Mouse (Mus musculus): Measurements from ENCODE around the gene Tpsab1. TPM values are rescaled to one million over a fixed set of nuclear protein-coding genes. Genes with fewer than 3 reads are reported as not detected.

Tpsab1 gene
- polyA plus RNA-seq, 1 experiment, result 0.26 TPM

GRCm38 (mm10) chr17:25318354-25318753 is 27.0 kb downstream of the Tpsab1 start, which contains the start of gene Prss29:
TSS of gene Prss29 (plus strand) at chr17:25318654.
- H3K27ac ChIP-seq (ENCODE audit: control insufficient read depth, insufficient read depth, low read depth, low read length), result no peak within 1 kb of the TSS
- no peak within 1 kb of the TSS for H3K4me3 ChIP-seq (ENCODE audit: control insufficient read depth, low read depth, low read length)
- no peaks in the 10 kb centered on the region for H3K4me1 ChIP-seq (ENCODE audit: control insufficient read depth, insufficient read depth, low read length)
- no peaks in the 10 kb centered on the region for H3K36me3 ChIP-seq (ENCODE audit: control insufficient read depth, insufficient read depth, low read length)
- TF ChIP-seq CTCF (IDR thresholded peaks at IDR 0.05; ENCODE audit: control insufficient read depth, insufficient read depth, insufficient replicate concordance, low read depth, low read length) (no peak), POLR2A (IDR thresholded peaks at IDR 0.05; ENCODE audit: control insufficient read depth, low read depth, low read length) (no peak)
- no peaks in the 10 kb centered on the region for H3K27me3 ChIP-seq (ENCODE audit: control insufficient read depth, insufficient read depth, low read length)

DNA sequence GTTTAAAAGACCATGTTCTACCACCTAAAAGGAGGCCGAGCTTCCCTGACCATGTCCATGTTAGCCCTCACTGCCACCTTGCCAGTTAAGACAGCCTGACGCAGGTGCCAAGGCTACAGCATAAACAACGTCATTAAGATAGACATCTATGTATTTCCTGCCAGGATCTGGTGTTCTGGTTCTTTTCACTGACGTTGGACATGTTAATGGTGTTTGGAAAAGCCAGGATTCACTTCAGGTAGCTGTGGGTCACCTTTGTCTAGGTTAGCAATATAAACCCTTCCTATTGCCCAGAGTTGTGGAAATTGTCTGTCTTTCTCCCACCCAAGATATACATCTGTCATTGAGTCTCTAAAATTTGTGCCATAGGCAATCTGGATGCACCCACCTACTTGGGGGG is 37.0 kb downstream of the Tpsab1 start, which contains the start of gene Prss28:
Gene Prss28, plus strand, starts transcription at position 301 of the 400 bp plus-strand sequence.
- H3K4me1 ChIP-seq (ENCODE audit: control insufficient read depth, insufficient read depth, low read length), result no peaks in the 10 kb centered on the region
- H3K27ac ChIP-seq (ENCODE audit: control insufficient read depth, insufficient read depth, low read depth, low read length), result no peak within 1 kb of the TSS
- no peaks in the 10 kb centered on the region for H3K36me3 ChIP-seq (ENCODE audit: control insufficient read depth, insufficient read depth, low read length)
- H3K27me3 ChIP-seq (ENCODE audit: control insufficient read depth, insufficient read depth, low read length), result no peaks in the 10 kb centered on the region
- H3K4me3 ChIP-seq (ENCODE audit: control insufficient read depth, low read depth, low read length), result no peak within 1 kb of the TSS
- no peak for TF ChIP-seq POLR2A (IDR thresholded peaks at IDR 0.05; ENCODE audit: control insufficient read depth, low read depth, low read length)
- no peak for TF ChIP-seq CTCF (IDR thresholded peaks at IDR 0.05; ENCODE audit: control insufficient read depth, insufficient read depth, insufficient replicate concordance, low read depth, low read length)

DNA sequence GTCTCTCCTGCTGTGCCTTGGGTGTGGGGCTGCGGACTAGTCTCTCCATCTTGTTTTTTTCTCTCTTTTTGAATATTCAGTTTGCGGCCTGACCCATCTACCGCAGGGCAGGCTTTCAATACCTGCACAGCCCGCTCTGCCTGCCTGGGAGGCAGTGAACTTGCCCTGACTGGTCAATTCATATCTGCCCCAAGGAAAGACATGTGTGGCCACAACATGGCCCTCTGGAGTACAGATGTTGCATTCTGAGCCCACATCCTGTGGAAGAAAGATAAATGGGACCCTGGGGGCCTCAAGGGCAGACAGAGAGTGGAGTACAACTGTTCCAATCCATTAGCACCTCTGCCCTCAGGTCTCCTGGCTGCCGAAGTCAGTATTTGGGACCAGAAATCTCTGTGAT is 47.3 kb downstream of the Tpsab1 start, which contains the start of gene Prss34:
Gene Prss34, plus strand, starts transcription at position 301 of the 400 bp plus-strand sequence.
- Histone ChIP-seq H3K4me1 (ENCODE audit: control insufficient read depth, insufficient read depth, low read length) (no peaks in the 10 kb centered on the region), H3K27me3 (ENCODE audit: control insufficient read depth, insufficient read depth, low read length) (no peaks in the 10 kb centered on the region), H3K4me3 (ENCODE audit: control insufficient read depth, low read depth, low read length) (no peak within 1 kb of the TSS), H3K27ac (ENCODE audit: control insufficient read depth, insufficient read depth, low read depth, low read length) (no peak within 1 kb of the TSS), H3K36me3 (ENCODE audit: control insufficient read depth, insufficient read depth, low read length) (no peaks in the 10 kb centered on the region)
- TF ChIP-seq CTCF (IDR thresholded peaks at IDR 0.05; ENCODE audit: control insufficient read depth, insufficient read depth, insufficient replicate concordance, low read depth, low read length) (no peak), POLR2A (IDR thresholded peaks at IDR 0.05; ENCODE audit: control insufficient read depth, low read depth, low read length) (no peak)

GRCm38 (mm10) chr17:25294111-25294510 is 51.3 kb downstream of the Tpsab1 start:
- no peak for TF ChIP-seq CTCF (IDR thresholded peaks at IDR 0.05; ENCODE audit: control insufficient read depth, insufficient read depth, insufficient replicate concordance, low read depth, low read length)
- TF ChIP-seq POLR2A (IDR thresholded peaks at IDR 0.05; ENCODE audit: control insufficient read depth, low read depth, low read length), result no peak
- H3K4me3 ChIP-seq (ENCODE audit: control insufficient read depth, low read depth, low read length), result no peak overlapping the region
- no peak overlapping the region for H3K27ac ChIP-seq (ENCODE audit: control insufficient read depth, insufficient read depth, low read depth, low read length)
- no peaks in the 10 kb centered on the region for H3K36me3 ChIP-seq (ENCODE audit: control insufficient read depth, insufficient read depth, low read length)
- H3K4me1 ChIP-seq (ENCODE audit: control insufficient read depth, insufficient read depth, low read length), result no peaks in the 10 kb centered on the region
- H3K27me3 ChIP-seq (ENCODE audit: control insufficient read depth, insufficient read depth, low read length), result no peaks in the 10 kb centered on the region

DNA sequence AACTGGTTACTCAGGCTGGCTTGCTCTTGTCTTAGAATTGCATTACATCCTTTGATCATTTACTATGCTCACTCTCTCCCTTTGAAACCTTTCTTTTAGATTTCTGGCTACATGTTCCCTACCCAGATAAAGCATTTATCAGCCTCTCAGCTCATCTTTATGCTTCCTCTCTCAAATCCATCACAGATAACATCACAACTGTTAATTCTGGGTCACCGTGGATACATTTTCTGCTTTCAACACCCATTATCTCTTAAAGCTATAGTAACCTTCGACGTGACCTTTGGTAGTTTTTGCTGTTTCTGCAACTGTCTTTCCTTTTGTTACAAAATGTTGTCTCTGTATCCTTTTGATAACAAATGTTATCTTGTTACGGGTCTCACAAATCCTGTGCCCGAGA is 51.9 kb downstream of the Tpsab1 start:
- Histone ChIP-seq H3K36me3 (ENCODE audit: control insufficient read depth, insufficient read depth, low read length) (no peaks in the 10 kb centered on the region), H3K4me3 (ENCODE audit: control insufficient read depth, low read depth, low read length) (no peak overlapping the region), H3K27me3 (ENCODE audit: control insufficient read depth, insufficient read depth, low read length) (no peaks in the 10 kb centered on the region), H3K4me1 (ENCODE audit: control insufficient read depth, insufficient read depth, low read length) (no peaks in the 10 kb centered on the region), H3K27ac (ENCODE audit: control insufficient read depth, insufficient read depth, low read depth, low read length) (no peak overlapping the region)
- TF ChIP-seq POLR2A (IDR thresholded peaks at IDR 0.05; ENCODE audit: control insufficient read depth, low read depth, low read length) (no peak), CTCF (IDR thresholded peaks at IDR 0.05; ENCODE audit: control insufficient read depth, insufficient read depth, insufficient replicate concordance, low read depth, low read length) (no peak)

Other genes starting within 250 kb of the Tpsab1 start
- 5.4 and 7.0 TPM in 2 replicates for gene Telo2, start 229.6 kb downstream of the Tpsab1 start, polyA plus RNA-seq (2012; rRNA removed)
- gene Ptx4, start 224.8 kb downstream of the Tpsab1 start, polyA plus RNA-seq (2012; rRNA removed), result 0.23 and 0.40 TPM in 2 replicates
- gene Clcn7, start 212.2 kb downstream of the Tpsab1 start, polyA plus RNA-seq (2012; rRNA removed), result 14.1 and 14.8 TPM in 2 replicates
- gene Ccdc154, start 183.1 kb downstream of the Tpsab1 start, polyA plus RNA-seq (2012; rRNA removed), result 22.6 and 23.5 TPM in 2 replicates
- gene Gm38655, start 170.1 kb downstream of the Tpsab1 start, polyA plus RNA-seq (2012; rRNA removed), result 0.36 and 0.83 TPM in 2 replicates
- gene BC003965, start 161.0 kb downstream of the Tpsab1 start, polyA plus RNA-seq (2012; rRNA removed), result 4.6 and 5.0 TPM in 2 replicates
- gene Unkl, start 157.2 kb downstream of the Tpsab1 start, polyA plus RNA-seq (2012; rRNA removed), result 11.2 and 11.7 TPM in 2 replicates
- 20.2 and 24.5 TPM in 2 replicates for gene Gnptg, start 105.4 kb downstream of the Tpsab1 start, polyA plus RNA-seq (2012; rRNA removed)
- gene Tsr3, start 105.4 kb downstream of the Tpsab1 start, polyA plus RNA-seq (2012; rRNA removed), result 17.5 and 18.1 TPM in 2 replicates
- 2.9 and 3.8 TPM in 2 replicates for gene Baiap3, start 89.2 kb downstream of the Tpsab1 start, polyA plus RNA-seq (2012; rRNA removed)
- gene Ube2i, start 70.9 kb downstream of the Tpsab1 start, polyA plus RNA-seq (2012; rRNA removed), result 226 and 232 TPM in 2 replicates
- 0.11 TPM in 1 of 2 replicates, not detected in the other for gene Prss34, start 47.2 kb downstream of the Tpsab1 start, polyA plus RNA-seq (2012; rRNA removed)
- gene Prss28, start 36.9 kb downstream of the Tpsab1 start, polyA plus RNA-seq (2012; rRNA removed), result not detected in 2 replicates
- gene Prss29, start 26.9 kb downstream of the Tpsab1 start, polyA plus RNA-seq (2012; rRNA removed), result not detected in 2 replicates
- gene Tpsb2, start 20.7 kb upstream of the Tpsab1 start, polyA plus RNA-seq (2012; rRNA removed), result 0.10 and 0.61 TPM in 2 replicates
- gene Tpsg1, start 23.7 kb upstream of the Tpsab1 start, polyA plus RNA-seq (2012; rRNA removed), result not detected in 2 replicates
- gene Cacna1h, start 88.2 kb upstream of the Tpsab1 start, polyA plus RNA-seq (2012; rRNA removed), result 78.4 and 84.0 TPM in 2 replicates
- gene Tekt4, start 109.1 kb upstream of the Tpsab1 start, polyA plus RNA-seq (2012; rRNA removed), result 341 and 400 TPM in 2 replicates
- gene Sstr5, start 151.7 kb upstream of the Tpsab1 start, polyA plus RNA-seq (2012; rRNA removed), result 0.04 and 0.05 TPM in 2 replicates
- gene Sox8, start 225.1 kb upstream of the Tpsab1 start, polyA plus RNA-seq (2012; rRNA removed), result 6.7 and 8.2 TPM in 2 replicates
- gene Lmf1, start 233.5 kb upstream of the Tpsab1 start, polyA plus RNA-seq (2012; rRNA removed), result 87.6 and 93.5 TPM in 2 replicates

Data from testis, adult 2 months (tissue).